Comparison of ENCODE assay signal across 21 mouse cellular contexts in the genomic region with DNA sequence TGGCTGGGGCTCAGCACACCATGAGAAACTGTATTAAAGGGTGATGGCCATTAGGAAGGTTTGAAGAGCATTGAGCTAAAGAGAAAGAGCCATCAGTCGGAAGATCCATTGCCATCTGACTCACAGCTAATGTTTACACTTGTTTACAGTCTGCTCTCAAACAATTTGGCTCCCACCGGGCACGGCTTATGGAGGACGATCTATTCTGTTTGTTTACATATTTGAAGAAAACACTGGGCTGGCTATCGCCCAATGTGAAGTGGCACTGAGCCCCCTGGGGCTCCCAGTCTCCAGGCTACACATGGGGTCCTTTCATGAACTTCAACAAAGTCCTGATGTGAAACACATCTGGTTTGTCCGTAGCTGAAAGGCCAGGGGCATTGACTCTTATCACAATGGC. TPM values are rescaled to one million over a fixed set of nuclear protein-coding genes. Genes with fewer than 3 reads are reported as not detected.
"Had no signal": no experiment of that assay in that cellular context is flagged by ENCODE, and none has a peak within 500 bp of the region (broad histone marks: within the 10 kb centered on the region; RNA-seq: fewer than 3 reads in every experiment).

No protein-coding gene starts in this region.

- DNase-seq: kidney, adult 18-20 months; kidney, adult 9 months; kidney, postnatal 14 days; kidney, postnatal 4 days; liver; retina, postnatal 1 day; right cerebral cortex, postnatal 25 days; thymus, postnatal 25 days had no signal

- H3K27ac ChIP-seq: intestine, embryonic 15.5 days; limb, embryonic 10.5 days; limb, embryonic 13.5 days; liver, embryonic 12.5 days; liver, embryonic 15.5 days; midbrain, embryonic 13.5 days; neural tube, embryonic 13.5 days had no signal

- H3K36me3 ChIP-seq: intestine, embryonic 15.5 days; liver, embryonic 12.5 days; liver, embryonic 15.5 days; neural tube, embryonic 13.5 days had no signal

- H3K4me1 ChIP-seq: liver, embryonic 12.5 days; liver, embryonic 15.5 days; megakaryocyte, embryonic 14.5 days had no signal

- H3K9me3 ChIP-seq: intestine, embryonic 15.5 days; limb, embryonic 10.5 days; limb, embryonic 13.5 days; liver, embryonic 12.5 days; liver, embryonic 15.5 days; megakaryocyte, embryonic 14.5 days; midbrain, embryonic 10.5 days; midbrain, embryonic 13.5 days; neural tube, embryonic 13.5 days had no signal

- ATAC-seq: intestine, embryonic 15.5 days; liver, embryonic 12.5 days; midbrain, embryonic 13.5 days; midbrain, embryonic 16.5 days had no signal

- H3K4me2 ChIP-seq: intestine, embryonic 15.5 days; limb, embryonic 13.5 days; liver, embryonic 12.5 days; liver, embryonic 15.5 days; midbrain, embryonic 13.5 days; neural tube, embryonic 13.5 days had no signal

- H3K27me3 ChIP-seq: intestine, embryonic 15.5 days; limb, embryonic 13.5 days; liver, embryonic 12.5 days; liver, embryonic 15.5 days; neural tube, embryonic 13.5 days had no signal

- H3K9ac ChIP-seq: intestine, embryonic 15.5 days; limb, embryonic 13.5 days; liver, embryonic 12.5 days; liver, embryonic 15.5 days; midbrain, embryonic 13.5 days had no signal

- H3K4me3 ChIP-seq: intestine, embryonic 15.5 days; limb, embryonic 10.5 days; limb, embryonic 13.5 days; liver, embryonic 12.5 days; liver, embryonic 15.5 days; megakaryocyte, embryonic 14.5 days; midbrain, embryonic 10.5 days; midbrain, embryonic 13.5 days; myocyte; neural tube, embryonic 13.5 days had no signal

RNA-seq across cellular contexts. Expression of a gene that starts 17.1 kb away (rescaled TPM):
- total RNA-seq: monocyte, adult 5-6 weeks; neutrophil, adult 5-6 weeks had no signal
